Mouse (Mus musculus): ENCODE measurements around the gene Lpcat2.

DNA sequence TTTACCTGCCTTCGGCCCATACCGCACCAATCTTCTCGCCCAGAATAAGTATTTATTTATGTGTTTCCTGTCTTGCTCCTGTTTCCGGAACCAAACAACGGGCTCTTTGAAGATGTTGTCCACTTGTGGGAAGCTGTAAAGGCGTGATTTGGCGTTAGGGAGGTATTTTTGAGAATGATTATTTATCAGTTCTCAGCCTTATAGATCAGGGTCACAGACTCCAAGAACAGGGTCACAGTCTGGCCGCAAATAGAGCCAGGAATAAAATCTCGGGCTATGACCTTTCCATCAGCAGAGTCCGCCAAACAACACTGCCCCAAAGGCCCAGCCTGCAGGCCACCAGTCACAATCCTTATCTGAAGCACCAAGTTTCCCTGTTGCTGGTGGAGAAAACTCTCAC, 104.6 kb downstream of the Lpcat2 start, which contains the start of gene Slc6a2:
- no peak for TF ChIP-seq CTCF (IDR thresholded peaks at IDR 0.05; ENCODE audit: low read depth)
- no peak for TF ChIP-seq EP300 (optimal IDR thresholded peaks at IDR 0.05)
